ENCODE assay signal across 9 mouse cellular contexts in the genomic region with DNA sequence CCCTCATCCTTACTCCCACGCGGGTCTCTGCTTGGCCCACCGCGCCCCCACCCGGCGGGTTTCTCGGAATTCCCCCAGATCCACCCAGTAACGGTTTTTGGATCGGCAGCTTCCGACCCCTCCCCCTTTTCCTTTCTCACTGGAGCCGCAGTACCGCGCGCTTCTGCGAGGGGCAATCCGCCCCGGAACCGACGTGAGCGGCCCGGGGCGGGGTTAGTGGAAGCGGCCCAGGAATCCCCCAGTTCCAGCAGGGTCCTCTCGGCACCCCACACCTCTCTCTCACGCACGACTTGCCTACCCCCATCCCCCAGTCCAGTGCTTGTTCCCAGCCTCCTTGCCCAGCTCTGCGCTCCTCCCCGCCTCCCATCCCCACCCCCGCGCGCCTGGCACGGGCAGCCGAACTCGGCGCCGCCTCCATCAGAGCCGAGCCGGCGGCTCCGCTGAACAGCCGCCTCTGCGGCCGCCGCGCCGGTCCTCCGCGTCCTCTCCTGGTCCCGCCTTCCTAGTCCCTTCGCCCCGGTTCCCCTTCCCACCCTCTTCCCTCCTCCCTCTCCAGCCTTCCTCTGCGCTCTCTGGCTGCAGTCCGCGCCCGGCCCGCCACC. TPM values are rescaled to one million over a fixed set of nuclear protein-coding genes. Genes with fewer than 3 reads are reported as not detected.
DNase-seq lines count a peak whose midpoint lies in the region; ATAC-seq and TF ChIP-seq lines count a peak whose summit lies in the region.
"Had no signal": no experiment of that assay in that cellular context is flagged by ENCODE, and none has a peak within 500 bp of the region (broad histone marks: within the 10 kb centered on the region; RNA-seq: fewer than 3 reads in every experiment).

Gene March11, plus strand, starts transcription at position 420 of the 602 bp plus-strand sequence.

- TF ChIP-seq EP300 in liver, postnatal 0 days (IDR thresholded peaks at IDR 0.05; ENCODE audit: low read depth) = no peak

- no peaks in the 10 kb centered on the region for H3K9me3 ChIP-seq in liver, postnatal 0 days (ENCODE audit: low read length)

- no peak within 1 kb of the TSS for H3K9ac ChIP-seq in liver, postnatal 0 days (replicated peaks)

- no peak within 1 kb of the TSS for H3K27ac ChIP-seq in liver, postnatal 0 days (ENCODE audit: low read depth)
- H3K27ac ChIP-seq in small intestine, adult 2 months (ENCODE audit: insufficient read depth, low read depth, low read length) = no peak within 1 kb of the TSS

- TF ChIP-seq POLR2A in small intestine, adult 2 months (IDR thresholded peaks at IDR 0.05; ENCODE audit: low read depth, low read length) = no peak

- 0 out of 2 replicates have a peak, but pooled peaks cover 4% of the 10 kb centered on the region for H3K4me1 ChIP-seq in liver, postnatal 0 days (ENCODE audit: insufficient read depth)
- H3K4me1 ChIP-seq in small intestine, adult 2 months (ENCODE audit: control insufficient read depth, insufficient read depth, insufficient read length, low read length) = peaks cover 4% of the 10 kb centered on the region; the same call in 1 of the 2 replicates

- peak; percentile 18 for DNase-seq in urinary bladder, adult 2 months (ENCODE audit: low spot score)
- DNase-seq in urinary bladder, postnatal 10 days (ENCODE audit: low spot score) = no peak
- DNase-seq in cerebellum, postnatal 36 days = peak; percentile 57 to 63
- DNase-seq in frontal cortex, postnatal 36 days (ENCODE audit: low spot score in 2 of 2) = peak; percentile 81 to 84
- DNase-seq in layer of hippocampus, adult 9-10 months (ENCODE audit: low spot score) = peak; percentile 33
- peak; percentile 14 for DNase-seq in liver, postnatal 0 days

- H3K36me3 ChIP-seq in liver, postnatal 0 days (replicated peaks; ENCODE audit: insufficient read depth, low read length) = no peaks in the 10 kb centered on the region
- no peaks in the 10 kb centered on the region for H3K36me3 ChIP-seq in small intestine, adult 2 months (ENCODE audit: control insufficient read depth, insufficient read depth, low read length)

- no peak for ATAC-seq in liver, postnatal 0 days
- ATAC-seq in megakaryocyte progenitor cell, adult 5-6 weeks (replicated peaks; ENCODE audit: poor library complexity) = no peak

- 2% methylated on average over 36 of the region's 56 CpGs for WGBS in liver, postnatal 0 days (ENCODE audit: insufficient replicate concordance)
- 5% methylated on average over 55 of the region's 56 CpGs for WGBS in small intestine, adult 2 months

- peaks cover 20% of the 10 kb centered on the region for H3K27me3 ChIP-seq in liver, postnatal 0 days (ENCODE audit: insufficient read depth, low read length)
- H3K27me3 ChIP-seq in small intestine, adult 2 months (ENCODE audit: control insufficient read depth, insufficient read depth, low read length) = peaks cover 5% of the 10 kb centered on the region

- peak within 1 kb of the TSS; percentile 25; the same call in 1 of the 2 replicates for H3K4me3 ChIP-seq in liver, postnatal 0 days (ENCODE audit: low read depth, low read length)
- peak within 1 kb of the TSS; percentile 24 for H3K4me3 ChIP-seq in small intestine, adult 2 months (ENCODE audit: low read depth, low read length)

- peak within 1 kb of the TSS; percentile 60 for H3K4me2 ChIP-seq in liver, postnatal 0 days (ENCODE audit: low read depth, low read length)

- TF ChIP-seq CTCF in liver, postnatal 0 days (IDR thresholded peaks at IDR 0.05; ENCODE audit: low read depth) = no peak
- no peak for TF ChIP-seq CTCF in small intestine, adult 2 months (IDR thresholded peaks at IDR 0.05; ENCODE audit: extremely low read depth, insufficient read length, insufficient replicate concordance, low read depth, low read length)

RNA-seq across cellular contexts. Expression of gene March11, which starts in this region (rescaled TPM):
- 0.07 TPM in 1 of 2 replicates, not detected in the other for polyA plus RNA-seq in urinary bladder, adult 2 months (2012; rRNA removed)
- not detected in 2 replicates for polyA plus RNA-seq in liver, postnatal 0 days (2015; fragmentation: Nextera tagmentation; extraction: Ambion mirVana)
- not detected in 2 replicates for polyA plus RNA-seq in small intestine, adult 2 months (2012; rRNA removed)
- total RNA-seq in megakaryocyte progenitor cell, adult 5-6 weeks (2015) = not detected in 2 replicates
- not detected in 2 replicates for total RNA-seq in megakaryocyte progenitor cell, adult 5-6 weeks (2017)
- total RNA-seq: common myeloid progenitor, adult 5-6 weeks had no signal

Comparison
In these comparisons a context has a peak if more than half of its experiments do, and no peak if none do; other contexts are left out.
1. Peak in DNase-seq in urinary bladder, adult 2 months; RNA of the gene not detected or under 1 TPM.
2. Peak in DNase-seq, H3K4me3 ChIP-seq and H3K4me2 ChIP-seq in liver, postnatal 0 days; RNA of the gene not detected or under 1 TPM.